ENCODE assay signal across 26 mouse cellular contexts in genomic region chr2:172291025-172291424, GRCm38 (mm10). TPM values are rescaled to one million over a fixed set of nuclear protein-coding genes. Genes with fewer than 3 reads are reported as not detected.
DNase-seq lines count a peak whose midpoint lies in the region; ATAC-seq and TF ChIP-seq lines count a peak whose summit lies in the region.
"Had no signal": no experiment of that assay in that cellular context is flagged by ENCODE, and none has a peak within 500 bp of the region (broad histone marks: within the 10 kb centered on the region; RNA-seq: fewer than 3 reads in every experiment).

No protein-coding gene starts in this region.

- no peak overlapping the region for H3K4me2 ChIP-seq in heart, embryonic 12.5 days
- no peak overlapping the region for H3K4me2 ChIP-seq in stomach, embryonic 14.5 days (replicated peaks; ENCODE audit: low read depth, low read length)
- no peak overlapping the region for H3K4me2 ChIP-seq in stomach, postnatal 0 days (replicated peaks; ENCODE audit: low read depth)
- H3K4me2 ChIP-seq in liver, embryonic 11.5 days = peak overlapping the region; percentile 60
- H3K4me2 ChIP-seq in stomach, embryonic 15.5 days = no peak overlapping the region
- H3K4me2 ChIP-seq: embryonic facial prominence, embryonic 12.5 days; hindbrain, embryonic 15.5 days had no signal

- H3K27ac ChIP-seq in heart, embryonic 12.5 days (ENCODE audit: poor library complexity, severe bottlenecking) = peak overlapping the region; percentile 22
- no peak overlapping the region for H3K27ac ChIP-seq in stomach, embryonic 14.5 days (ENCODE audit: low read length)
- H3K27ac ChIP-seq in stomach, postnatal 0 days (replicated peaks) = no peak overlapping the region
- peak overlapping the region; percentile 91 for H3K27ac ChIP-seq in liver, embryonic 11.5 days (ENCODE audit: low read depth, low read length)
- no peak overlapping the region for H3K27ac ChIP-seq in stomach, embryonic 15.5 days
- H3K27ac ChIP-seq: embryonic facial prominence, embryonic 12.5 days; gastrocnemius, adult 2 months; hindbrain, embryonic 15.5 days; kidney, postnatal 0 days; layer of hippocampus, adult 2 months; left cerebral cortex, adult 2 months had no signal

- no peaks in the 10 kb centered on the region for H3K9me3 ChIP-seq in heart, embryonic 12.5 days (replicated peaks)
- H3K9me3 ChIP-seq in stomach, embryonic 14.5 days (ENCODE audit: control insufficient read depth, low read depth, low read length) = no peaks in the 10 kb centered on the region
- no peaks in the 10 kb centered on the region for H3K9me3 ChIP-seq in stomach, postnatal 0 days (ENCODE audit: control insufficient read depth, low read length)
- H3K9me3 ChIP-seq in liver, embryonic 11.5 days (ENCODE audit: control insufficient read depth, low read length) = no peaks in the 10 kb centered on the region
- no peaks in the 10 kb centered on the region for H3K9me3 ChIP-seq in stomach, embryonic 15.5 days
- H3K9me3 ChIP-seq: embryonic facial prominence, embryonic 12.5 days; hindbrain, embryonic 15.5 days; megakaryocyte, embryonic 14.5 days had no signal

- TF ChIP-seq EP300 in stomach, postnatal 0 days (optimal IDR thresholded peaks at IDR 0.05) = no peak

- TF ChIP-seq CTCF in stomach, postnatal 0 days (IDR thresholded peaks at IDR 0.05; ENCODE audit: low read depth) = no peak

- H3K9ac ChIP-seq in heart, embryonic 12.5 days = no peak overlapping the region
- no peak overlapping the region for H3K9ac ChIP-seq in stomach, embryonic 14.5 days (replicated peaks; ENCODE audit: low read depth, low read length)
- H3K9ac ChIP-seq in stomach, postnatal 0 days (ENCODE audit: low read length) = no peak overlapping the region
- peak overlapping the region; percentile 50 for H3K9ac ChIP-seq in liver, embryonic 11.5 days (ENCODE audit: low read depth, low read length)
- no peak overlapping the region for H3K9ac ChIP-seq in stomach, embryonic 15.5 days
- H3K9ac ChIP-seq: embryonic facial prominence, embryonic 12.5 days; hindbrain, embryonic 15.5 days had no signal

- no peak for DNase-seq in heart, postnatal 14 days
- no peak for DNase-seq in stomach, postnatal 0 days (ENCODE audit: low spot score)
- no peak for DNase-seq in liver, embryonic 11.5 days (ENCODE audit: low spot score)
- DNase-seq: adrenal gland, adult 2 months; B cell, adult 2 months; cerebellum, postnatal 10 days; gastrocnemius, adult 2 months; heart, postnatal 36 days; kidney, adult 11 months; left cerebral cortex, postnatal 4 days; lung, adult 18-20 months; lung, postnatal 14 days; thymus, postnatal 36 days had no signal

- no peak overlapping the region for H3K4me3 ChIP-seq in heart, embryonic 12.5 days
- H3K4me3 ChIP-seq in stomach, embryonic 14.5 days (ENCODE audit: low read depth, low read length) = no peak overlapping the region
- no peak overlapping the region for H3K4me3 ChIP-seq in stomach, postnatal 0 days (ENCODE audit: low read depth, low read length)
- peak overlapping the region; percentile 30 for H3K4me3 ChIP-seq in liver, embryonic 11.5 days (ENCODE audit: low read depth, low read length)
- H3K4me3 ChIP-seq in stomach, embryonic 15.5 days (replicated peaks) = no peak overlapping the region
- H3K4me3 ChIP-seq: embryonic facial prominence, embryonic 12.5 days; gastrocnemius, adult 2 months; hindbrain, embryonic 15.5 days; layer of hippocampus, adult 2 months; left cerebral cortex, adult 2 months; megakaryocyte, embryonic 14.5 days had no signal

- WGBS in heart, embryonic 12.5 days = 72% methylated on average over 7 of the region's 7 CpGs
- 82% methylated on average over 7 of the region's 7 CpGs for WGBS in stomach, embryonic 14.5 days
- 87% methylated on average over 7 of the region's 7 CpGs for WGBS in stomach, postnatal 0 days
- WGBS in liver, embryonic 11.5 days = 66% methylated on average over 7 of the region's 7 CpGs
- WGBS in stomach, embryonic 15.5 days = 80% methylated on average over 7 of the region's 7 CpGs

- H3K4me1 ChIP-seq in heart, embryonic 12.5 days (replicated peaks) = 0 out of 2 replicates have a peak, but pooled peaks cover 6% of the 10 kb centered on the region
- H3K4me1 ChIP-seq in stomach, embryonic 14.5 days (ENCODE audit: control insufficient read depth, insufficient read depth, low read length) = no peaks in the 10 kb centered on the region
- H3K4me1 ChIP-seq in stomach, postnatal 0 days (replicated peaks; ENCODE audit: control insufficient read depth, insufficient read depth) = no peaks in the 10 kb centered on the region
- peaks cover 24% of the 10 kb centered on the region for H3K4me1 ChIP-seq in liver, embryonic 11.5 days (replicated peaks; ENCODE audit: control insufficient read depth, insufficient read depth, low read length)
- H3K4me1 ChIP-seq in stomach, embryonic 15.5 days = no peaks in the 10 kb centered on the region
- H3K4me1 ChIP-seq: embryonic facial prominence, embryonic 12.5 days; megakaryocyte, embryonic 14.5 days had no signal

- ATAC-seq in heart, embryonic 12.5 days (ENCODE audit: insufficient number of reproducible peaks, low FRiP score) = peak; percentile 80
- peak; percentile 60; the same call in 1 of the 2 replicates for ATAC-seq in stomach, embryonic 14.5 days (ENCODE audit: insufficient number of reproducible peaks, insufficient read depth, low FRiP score, low read depth)
- no peak for ATAC-seq in stomach, postnatal 0 days (ENCODE audit: low FRiP score, low TSS enrichment)
- ATAC-seq in liver, embryonic 11.5 days (replicated peaks; ENCODE audit: low FRiP score) = peak; percentile 66
- peak; percentile 73; the same call in 1 of the 2 replicates for ATAC-seq in stomach, embryonic 15.5 days (ENCODE audit: insufficient read depth, low FRiP score, low read depth)
- no peak for ATAC-seq in granulocyte monocyte progenitor cell, adult 5-6 weeks (replicated peaks; ENCODE audit: poor library complexity, severe bottlenecking)
- no peak for ATAC-seq in CD4-positive, CD25-positive, alpha-beta regulatory T cell, adult 4 months
- ATAC-seq: midbrain, embryonic 16.5 days had no signal

- intact Hi-C loops in heart, postnatal 14 days (cut with DNase I) = no loop called here

- H3K36me3 ChIP-seq in heart, embryonic 12.5 days = no peaks in the 10 kb centered on the region
- H3K36me3 ChIP-seq in stomach, embryonic 14.5 days (ENCODE audit: control insufficient read depth, insufficient read depth, low read length) = no peaks in the 10 kb centered on the region
- H3K36me3 ChIP-seq in stomach, postnatal 0 days (ENCODE audit: control insufficient read depth, insufficient read depth, low read length) = no peaks in the 10 kb centered on the region
- H3K36me3 ChIP-seq in liver, embryonic 11.5 days (ENCODE audit: control insufficient read depth, insufficient read depth, low read length) = no peaks in the 10 kb centered on the region
- no peaks in the 10 kb centered on the region for H3K36me3 ChIP-seq in stomach, embryonic 15.5 days
- H3K36me3 ChIP-seq: embryonic facial prominence, embryonic 12.5 days; hindbrain, embryonic 15.5 days had no signal

- no peaks in the 10 kb centered on the region for H3K27me3 ChIP-seq in heart, embryonic 12.5 days (replicated peaks)
- no peaks in the 10 kb centered on the region for H3K27me3 ChIP-seq in stomach, embryonic 14.5 days (ENCODE audit: control insufficient read depth, insufficient read depth, low read length)
- no peaks in the 10 kb centered on the region for H3K27me3 ChIP-seq in stomach, postnatal 0 days (ENCODE audit: control insufficient read depth, insufficient read depth, low read length)
- no peaks in the 10 kb centered on the region for H3K27me3 ChIP-seq in liver, embryonic 11.5 days (replicated peaks; ENCODE audit: control insufficient read depth, insufficient read depth, low read length)
- H3K27me3 ChIP-seq in stomach, embryonic 15.5 days (replicated peaks) = no peaks in the 10 kb centered on the region
- H3K27me3 ChIP-seq: embryonic facial prominence, embryonic 12.5 days; hindbrain, embryonic 15.5 days; megakaryocyte, embryonic 14.5 days had no signal

RNA-seq across cellular contexts. Expression of gene Mc3r, which starts 42.7 kb away (rescaled TPM):
- polyA plus RNA-seq in heart, embryonic 12.5 days (2016; fragmentation: Nextera tagmentation; extraction: Ambion mirVana) = not detected in 2 replicates
- total RNA-seq in heart, postnatal 14 days (2021) = not detected
- not detected in 2 replicates for polyA plus RNA-seq in stomach, embryonic 14.5 days (2014; fragmentation: Nextera tagmentation; extraction: Ambion mirVana)
- not detected in 2 replicates for polyA plus RNA-seq in stomach, postnatal 0 days (2015; fragmentation: Nextera tagmentation; extraction: Ambion mirVana)
- 0.06 and 0.08 TPM in 2 replicates for polyA plus RNA-seq in liver, embryonic 11.5 days (2014; fragmentation: Nextera tagmentation; extraction: Ambion mirVana)
- polyA plus RNA-seq in stomach, embryonic 15.5 days (2015; fragmentation: Nextera tagmentation; extraction: Ambion mirVana) = not detected in 2 replicates
- total RNA-seq in granulocyte monocyte progenitor cell, adult 5-6 weeks (2014; fragmentation: Nextera tagmentation) = not detected in 2 replicates
- not detected in 2 replicates for total RNA-seq in granulocyte monocyte progenitor cell, adult 5-6 weeks (2017)
- not detected for polyA plus RNA-seq in CD4-positive, CD25-positive, alpha-beta regulatory T cell, adult 4 months (2017; shearing (Covaris generic))
- total RNA-seq: adrenal gland, adult 2 months; gastrocnemius, adult 2 months; heart, postnatal 36 days; layer of hippocampus, adult 2 months had no signal
- polyA plus RNA-seq: embryonic facial prominence, embryonic 12.5 days; gonadal fat pad, adult 2 months; kidney, postnatal 0 days had no signal

RNA-seq across cellular contexts. Expression of gene Fam210b, which starts 54.3 kb away (rescaled TPM):
- polyA plus RNA-seq in heart, embryonic 12.5 days (2016; fragmentation: Nextera tagmentation; extraction: Ambion mirVana) = 24.3 and 24.5 TPM in 2 replicates
- total RNA-seq in heart, postnatal 14 days (2021) = 1 to 10 TPM; 6.9 to 7.0 TPM
- 10.7 and 11.2 TPM in 2 replicates for polyA plus RNA-seq in stomach, embryonic 14.5 days (2014; fragmentation: Nextera tagmentation; extraction: Ambion mirVana)
- polyA plus RNA-seq in stomach, postnatal 0 days (2015; fragmentation: Nextera tagmentation; extraction: Ambion mirVana) = 23.9 and 25.7 TPM in 2 replicates
- polyA plus RNA-seq in liver, embryonic 11.5 days (2014; fragmentation: Nextera tagmentation; extraction: Ambion mirVana) = 56.2 and 63.7 TPM in 2 replicates
- polyA plus RNA-seq in stomach, embryonic 15.5 days (2015; fragmentation: Nextera tagmentation; extraction: Ambion mirVana) = 18.3 and 23.0 TPM in 2 replicates
- 3.9 and 4.8 TPM in 2 replicates for total RNA-seq in granulocyte monocyte progenitor cell, adult 5-6 weeks (2014; fragmentation: Nextera tagmentation)
- total RNA-seq in granulocyte monocyte progenitor cell, adult 5-6 weeks (2017) = 1.4 and 2.8 TPM in 2 replicates
- polyA plus RNA-seq in CD4-positive, CD25-positive, alpha-beta regulatory T cell, adult 4 months (2017; shearing (Covaris generic)) = 1 to 10 TPM; 7.8 to 9.8 TPM

Comparison
In these comparisons a context has a peak if more than half of its experiments do, and no peak if none do; other contexts are left out.
1. ATAC-seq: peak in heart, embryonic 12.5 days (single experiment), stomach, embryonic 14.5 days (single experiment), liver, embryonic 11.5 days (single experiment) and stomach, embryonic 15.5 days (single experiment); none in stomach, postnatal 0 days (single experiment), granulocyte monocyte progenitor cell, adult 5-6 weeks (single experiment) and CD4-positive, CD25-positive, alpha-beta regulatory T cell, adult 4 months (single experiment).
2. H3K27ac ChIP-seq: peak in heart, embryonic 12.5 days (single experiment) and liver, embryonic 11.5 days (single experiment); none in stomach, embryonic 14.5 days (single experiment), stomach, postnatal 0 days (single experiment) and stomach, embryonic 15.5 days (single experiment).